Mouse (Mus musculus): Measurements from ENCODE around the gene Vmo1.

Vmo1 gene

DNA sequence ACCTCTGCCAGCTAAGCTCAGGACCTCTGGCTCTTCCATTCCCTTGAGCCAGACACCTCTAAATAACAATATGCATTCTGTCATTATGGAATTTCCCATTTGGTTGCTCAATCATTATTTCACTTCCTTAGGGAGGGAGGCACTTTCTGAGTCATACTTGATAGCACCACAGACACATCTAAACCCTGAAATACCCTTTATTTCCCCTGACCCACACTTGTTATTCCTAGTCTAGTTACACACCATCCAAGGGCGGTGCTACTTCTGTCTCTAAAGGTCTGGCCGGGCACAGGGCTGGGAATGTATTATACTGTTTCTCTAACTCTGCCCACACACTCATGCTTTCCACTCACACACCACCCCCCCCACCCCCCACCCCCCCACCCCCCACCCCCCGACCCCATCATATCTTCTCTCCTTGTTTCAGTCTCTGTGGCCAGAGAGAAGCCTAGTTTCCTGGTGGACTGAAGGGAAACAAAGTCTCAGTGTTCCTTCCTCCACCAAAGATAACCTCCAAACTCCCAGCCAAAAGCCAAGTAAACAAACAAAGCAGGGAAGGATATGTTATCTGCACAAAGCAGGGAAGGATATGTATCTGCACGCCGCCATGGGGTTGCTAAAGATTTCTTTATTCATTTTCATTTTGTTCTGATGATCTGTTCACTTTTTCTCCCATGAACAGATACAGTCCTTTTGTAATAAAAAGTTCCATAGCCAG, 46.4 kb downstream of the Vmo1 start:
- no peak for DNase-seq

GRCm38 (mm10) chr11:70465824-70466223, 48.6 kb downstream of the Vmo1 start:
- DNase-seq, result peak; percentile 36

DNA sequence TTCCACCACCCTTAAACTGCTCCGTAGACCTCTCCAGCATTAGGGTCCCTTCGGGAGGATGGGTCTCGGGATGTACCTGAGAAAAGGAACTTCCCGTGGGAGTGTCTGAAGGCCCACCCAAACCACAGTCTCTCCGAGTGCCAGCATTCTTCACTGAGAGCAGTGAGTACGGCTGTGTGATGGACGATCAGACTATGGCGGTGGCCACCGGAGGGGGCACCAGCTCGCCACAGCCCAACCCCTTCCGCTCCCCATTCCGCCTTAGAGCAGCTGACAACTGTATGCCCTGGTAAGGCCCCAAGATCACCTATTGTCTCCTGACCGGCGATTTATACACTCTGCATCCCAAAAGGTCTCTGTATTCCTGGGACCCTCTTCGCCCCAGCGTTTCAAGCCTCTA, 49.2 kb downstream of the Vmo1 start:
- no peak for DNase-seq

- no peak for DNase-seq
Measured at GRCm38 (mm10) chr11:70463970-70464369, 50.4 kb downstream of the Vmo1 start.

All from right cerebral cortex, postnatal 14 days (tissue).